Mouse (Mus musculus) limb, embryonic 12.5 days (tissue): ENCODE results near the gene Vbp1. TPM values are rescaled to one million over a fixed set of nuclear protein-coding genes. Genes with fewer than 3 reads are reported as not detected.
A peak's percentile ranks its signal among the peaks of the same experiment; 100 is the strongest.
"Not testable (repeated sequence)": the region's sequence is repeated elsewhere in the genome, so short reads cannot be mapped to it uniquely, and the experiment has no call there.

ENCODE experiments used
- ATAC-seq: fragments of 200-750 bp; cut with Nextera tagmentation; 2 replicates; pipeline ENCODE4 v1.8.0; 2017; ENCODE audit warnings: low read depth, moderate TSS enrichment; ENCODE audit not compliant: insufficient number of reproducible peaks, insufficient read depth, low FRiP score, low TSS enrichment
- H3K27ac ChIP-seq: fragments of 300-500 bp; sonication (generic); 2 replicates; pipeline ENCODE4 v1.5.1; 2016; ENCODE audit warnings: mild to moderate bottlenecking, moderate library complexity
- H3K27me3 ChIP-seq: fragments of 300-500 bp; sonication (generic); 2 replicates; pipeline ENCODE4 v1.6.1; 2016; ENCODE audit warnings: mild to moderate bottlenecking, moderate library complexity
- H3K36me3 ChIP-seq: fragments of 300-500 bp; sonication (generic); 2 replicates; pipeline ENCODE4 v1.6.1; 2016; ENCODE audit warnings: mild to moderate bottlenecking, moderate library complexity
- H3K4me1 ChIP-seq: fragments of 300-500 bp; sonication (generic); replicated peaks from 2 replicates; pipeline ENCODE4 v1.6.1; 2016
- H3K4me2 ChIP-seq: fragments of 300-500 bp; sonication (generic); 2 replicates; pipeline ENCODE4 v1.6.1; 2016; ENCODE audit warnings: mild to moderate bottlenecking, moderate library complexity
- H3K4me3 ChIP-seq: fragments of 300-500 bp; sonication (generic); replicated peaks from 2 replicates; pipeline ENCODE4 v1.5.1; 2016; ENCODE audit warnings: mild to moderate bottlenecking
- H3K9ac ChIP-seq: fragments of 300-500 bp; sonication (generic); replicated peaks from 2 replicates; pipeline ENCODE4 v1.6.1; 2016; ENCODE audit warnings: mild to moderate bottlenecking, moderate library complexity
- H3K9me3 ChIP-seq: fragments of 300-500 bp; sonication (generic); 2 replicates; pipeline ENCODE4 v1.6.1; 2016; ENCODE audit warnings: mild to moderate bottlenecking, moderate library complexity
- WGBS: fragments of 180-500 bp; shearing (Covaris S2); methylation state at CpG from one replicate; pipeline ENCODE4 v1.1.7; 2016; 5-methylcytosine and 5-hydroxymethylcytosine counted together
- polyA plus RNA-seq: library from polyadenylated mRNA; unstranded; fragments of >200 nt; fragmentation: Nextera tagmentation; extraction: Ambion mirVana; gene quantifications from 2 replicates; pipeline ENCODE4 v1.2.1, GENCODE M21; 2016

Gene Vbp1
- polyA plus RNA-seq: 154 and 155 TPM in 2 replicates

DNA sequence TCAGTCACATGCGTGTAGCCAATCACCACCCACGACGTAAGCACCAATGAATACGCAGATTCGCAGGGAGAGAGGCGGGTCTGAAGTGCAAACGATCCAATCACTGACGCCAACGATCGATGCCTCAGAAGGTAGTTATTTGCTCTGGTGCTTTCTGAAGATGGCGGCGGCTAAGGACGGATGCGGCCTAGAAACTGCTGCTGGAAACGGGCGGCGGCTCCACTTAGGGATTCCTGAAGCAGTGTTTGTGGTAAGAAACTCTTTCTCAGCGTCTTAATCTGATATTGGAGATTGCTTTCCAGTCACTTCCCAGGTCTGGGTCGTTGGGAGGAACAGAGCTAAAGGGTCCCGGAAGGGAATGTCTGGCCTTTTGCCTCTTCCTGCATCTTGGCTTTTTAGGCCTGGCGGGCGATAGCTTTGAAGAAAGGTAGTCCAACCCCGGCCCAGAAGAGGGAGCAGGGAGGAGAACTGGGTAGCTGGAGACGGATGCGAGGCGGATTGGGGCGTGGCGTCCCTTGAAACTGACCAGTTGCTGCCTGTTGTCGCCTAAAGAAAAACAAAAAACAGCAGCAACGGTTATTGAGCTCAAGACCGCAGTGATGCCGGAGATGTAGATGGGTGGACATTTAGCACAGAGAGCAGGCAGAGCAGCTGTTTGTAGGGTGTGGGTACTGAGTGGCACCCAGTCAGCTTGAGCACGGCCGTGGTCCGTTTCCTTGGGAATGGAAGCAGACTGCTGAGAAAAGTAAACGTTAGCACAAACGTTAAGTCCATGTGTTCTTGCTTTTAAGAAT, at the start of gene Vbp1:
TSS of gene Vbp1 (plus strand) at position 121 of the 794 bp plus-strand sequence.
- peak within 1 kb of the TSS; percentile 41 for H3K4me2 ChIP-seq
- peak within 1 kb of the TSS; percentile 53 for H3K4me3 ChIP-seq
- 14% methylated on average over 37 of the region's 37 CpGs for WGBS
- peak within 1 kb of the TSS; percentile 63 for H3K9ac ChIP-seq
- H3K4me1 ChIP-seq: no peaks in the 10 kb centered on the region
- H3K27ac ChIP-seq: peak within 1 kb of the TSS; percentile 92
- no peaks in the 10 kb centered on the region for H3K36me3 ChIP-seq
- peak; percentile 98 for ATAC-seq
- H3K9me3 ChIP-seq: no peaks in the 10 kb centered on the region
- no peaks in the 10 kb centered on the region for H3K27me3 ChIP-seq

DNA sequence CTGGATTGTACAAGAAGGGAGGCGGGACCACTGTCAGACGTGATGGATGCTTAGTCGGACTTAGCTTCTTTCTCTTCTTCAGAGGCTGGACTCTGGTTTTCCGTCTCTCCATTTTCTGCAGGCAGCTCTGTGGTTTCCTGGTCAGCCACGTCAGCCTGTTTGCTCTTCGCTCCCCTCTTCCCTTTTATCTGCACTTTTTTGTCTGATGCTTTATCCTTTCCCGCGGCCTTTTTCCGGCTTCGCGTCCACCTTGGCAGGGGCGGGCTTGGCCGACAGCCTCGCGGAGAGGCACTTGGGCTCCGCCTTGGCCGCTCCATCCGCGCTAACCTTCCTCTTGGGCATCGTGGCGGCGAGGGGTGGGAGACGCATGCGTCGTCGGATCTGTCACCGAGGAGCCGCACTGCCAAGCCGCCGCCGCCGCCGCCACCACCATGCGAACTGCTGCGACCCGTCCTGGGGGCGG, 38.9 kb upstream of the Vbp1 start:
- 15% methylated on average over 37 of the region's 37 CpGs for WGBS
- not testable (repeated sequence) for H3K36me3 ChIP-seq, H3K4me1 ChIP-seq, H3K9ac ChIP-seq, H3K9me3 ChIP-seq, H3K27me3 ChIP-seq, H3K27ac ChIP-seq
- H3K4me2 ChIP-seq: peak overlapping the region; percentile 51
- peak; percentile 71; the same call in 1 of the 2 replicates for ATAC-seq
- peak overlapping the region; percentile 36 for H3K4me3 ChIP-seq

DNA sequence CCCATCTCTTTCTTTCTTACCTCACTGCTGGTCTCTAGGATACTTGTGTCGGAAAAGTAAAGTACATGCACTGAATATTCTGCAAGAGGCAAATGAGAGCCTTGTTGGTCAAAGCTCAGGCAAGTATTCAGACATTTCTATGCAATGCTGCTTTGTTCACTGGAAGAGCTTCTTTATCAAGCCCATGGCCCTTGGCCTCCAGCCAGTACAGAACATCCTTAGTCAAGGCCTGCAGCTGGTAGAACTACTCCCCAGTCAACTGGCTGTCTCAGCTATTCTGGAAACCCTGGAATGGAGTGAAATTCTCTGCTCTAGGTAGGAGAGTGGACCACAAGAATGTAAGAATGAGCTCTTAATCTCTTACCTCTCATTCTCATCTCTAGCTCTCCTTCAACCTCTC, 24.2 kb upstream of the Vbp1 start:
- Histone ChIP-seq H3K4me3 (no peak overlapping the region), H3K27ac (no peak overlapping the region), H3K9ac (no peak overlapping the region), H3K4me2 (no peak overlapping the region), H3K9me3 (no peaks in the 10 kb centered on the region), H3K27me3 (no peaks in the 10 kb centered on the region), H3K36me3 (no peaks in the 10 kb centered on the region), H3K4me1 (no peaks in the 10 kb centered on the region)
- ATAC-seq: no peak
- WGBS: 87% methylated on average over 1 of the region's 1 CpGs

DNA sequence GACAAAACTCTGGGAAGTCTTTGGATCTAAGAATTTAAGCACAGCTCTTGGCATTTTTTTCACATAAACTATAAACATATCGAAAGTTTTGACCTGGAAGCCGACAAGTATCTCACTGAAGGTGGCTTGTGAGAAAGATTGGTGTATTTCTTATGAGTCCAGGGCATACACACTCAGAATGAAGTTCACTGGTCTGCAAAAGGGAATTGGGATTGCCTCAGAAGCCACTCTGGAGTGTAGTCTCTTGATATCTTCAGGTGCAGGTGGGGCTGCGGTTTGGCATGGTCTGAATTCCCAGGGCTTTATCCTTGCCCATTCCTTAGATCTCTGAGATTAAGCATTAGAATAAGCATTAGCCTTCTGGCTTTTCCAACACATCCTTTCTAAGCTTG, 316 bp upstream of the Vbp1 start:
- peak; percentile 66; the same call in 1 of the 2 replicates for ATAC-seq
- H3K4me1 ChIP-seq: no peaks in the 10 kb centered on the region
- no peaks in the 10 kb centered on the region for H3K9me3 ChIP-seq
- H3K27me3 ChIP-seq: no peaks in the 10 kb centered on the region
- H3K27ac ChIP-seq: no peak overlapping the region
- WGBS: 34% methylated on average over 3 of the region's 3 CpGs
- H3K4me2 ChIP-seq: peak overlapping the region; percentile 31; the same call in 1 of the 2 replicates
- no peak overlapping the region for H3K9ac ChIP-seq
- peak overlapping the region; percentile 53 for H3K4me3 ChIP-seq
- no peaks in the 10 kb centered on the region for H3K36me3 ChIP-seq

DNA sequence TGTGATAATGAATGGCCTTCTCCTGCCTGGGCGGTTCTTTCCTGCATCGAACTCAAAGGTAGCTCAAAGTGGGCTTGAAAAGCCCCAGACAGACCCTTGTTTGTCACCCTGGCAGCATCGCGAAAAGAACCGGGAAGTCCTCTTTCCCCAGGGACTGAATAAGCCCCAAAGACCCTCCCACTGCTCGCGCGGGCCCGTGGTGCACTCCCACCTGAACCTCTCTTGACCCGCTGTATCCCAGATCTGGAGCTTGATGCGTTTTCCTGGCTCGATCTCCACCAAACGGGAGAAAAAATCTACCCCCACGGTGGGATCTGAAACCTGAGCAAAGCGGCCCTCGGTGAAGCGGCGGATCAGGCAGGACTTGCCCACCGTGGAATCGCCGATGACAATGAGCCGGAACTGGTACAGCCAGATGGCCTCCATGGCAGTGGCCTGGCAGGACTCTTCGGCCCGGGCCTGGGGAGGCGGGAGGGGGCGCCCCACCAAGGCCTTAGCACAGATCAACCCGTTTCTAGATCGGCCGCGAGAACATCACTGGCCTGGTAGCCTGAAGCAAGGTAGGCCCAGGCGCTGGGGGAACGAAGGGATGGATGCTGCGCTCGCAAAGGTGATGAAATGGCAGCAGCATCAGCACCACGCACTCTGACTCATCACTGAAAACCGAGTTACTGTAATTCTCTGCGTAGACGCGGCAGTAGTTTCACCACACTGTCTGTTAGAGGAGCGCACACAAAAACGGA, 63.7 kb downstream of the Vbp1 start, which contains the start of gene Rab39b:
TSS of gene Rab39b (minus strand) at position 650 of the 743 bp plus-strand sequence.
- 19% methylated on average over 41 of the region's 41 CpGs for WGBS
- ATAC-seq: peak; percentile 68
- H3K9me3 ChIP-seq: no peaks in the 10 kb centered on the region

DNA sequence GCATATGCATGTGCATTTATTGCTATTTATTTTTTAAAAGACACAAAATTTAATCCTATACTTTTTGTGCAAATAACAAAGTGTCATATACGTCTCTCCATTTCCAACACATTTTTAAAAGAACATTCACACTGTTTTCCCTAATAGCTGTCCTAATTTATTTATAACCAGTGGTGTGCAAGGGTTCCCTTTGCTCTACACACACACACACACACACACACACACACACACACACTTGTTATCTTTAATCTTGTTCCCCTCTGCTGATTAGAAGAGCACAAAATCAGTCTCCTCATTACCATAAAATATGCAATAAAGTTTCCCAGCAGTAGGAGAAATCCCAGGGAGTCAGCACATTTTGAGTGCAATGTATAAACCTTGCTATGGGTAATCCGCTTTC, 64.4 kb downstream of the Vbp1 start:
- Histone ChIP-seq H3K9me3 (no peaks in the 10 kb centered on the region), H3K4me3 (no peak overlapping the region), H3K4me2 (no peak overlapping the region), H3K27me3 (no peaks in the 10 kb centered on the region), H3K4me1 (no peaks in the 10 kb centered on the region), H3K9ac (no peak overlapping the region), H3K27ac (no peak overlapping the region), H3K36me3 (no peaks in the 10 kb centered on the region)
- ATAC-seq: no peak
- WGBS: 91% methylated on average over 2 of the region's 2 CpGs

More for the DNA sequence above, 63.7 kb downstream of the Vbp1 start, which contains the start of gene Rab39b:
- Histone ChIP-seq H3K9ac (peak within 1 kb of the TSS; percentile 63), H3K36me3 (no peaks in the 10 kb centered on the region), H3K4me1 (no peaks in the 10 kb centered on the region), H3K4me2 (peak within 1 kb of the TSS; percentile 54), H3K4me3 (peak within 1 kb of the TSS; percentile 55), H3K27ac (no peak within 1 kb of the TSS), H3K27me3 (no peaks in the 10 kb centered on the region)

Other genes with a start within 250 kb of the Vbp1 start
- gene Fundc2, start 131.9 kb upstream of the Vbp1 start, polyA plus RNA-seq: 47.2 and 47.6 TPM in 2 replicates
- gene F8, start 131.7 kb upstream of the Vbp1 start, polyA plus RNA-seq: 0.98 and 2.1 TPM in 2 replicates
- 21.5 and 26.1 TPM in 2 replicates for gene Cmc4, start 97.7 kb upstream of the Vbp1 start, polyA plus RNA-seq
- 10.1 and 12.6 TPM in 2 replicates for gene Mtcp1, start 97.7 kb upstream of the Vbp1 start, polyA plus RNA-seq
- gene Brcc3, start 97.7 kb upstream of the Vbp1 start, polyA plus RNA-seq: 73.6 and 77.8 TPM in 2 replicates
- 5.4 and 5.5 TPM in 2 replicates for gene Rab39b, start 63.9 kb downstream of the Vbp1 start, polyA plus RNA-seq